Mouse (Mus musculus): ENCODE results near the gene Styx. TPM values are rescaled to one million over a fixed set of nuclear protein-coding genes. Genes with fewer than 3 reads are reported as not detected.
A peak's percentile ranks its signal among the peaks of the same experiment; 100 is the strongest.

The Styx gene
- total and polyA plus RNA-seq, 3 experiments = 3.8 to 33.4 (median 26.3) TPM

DNA sequence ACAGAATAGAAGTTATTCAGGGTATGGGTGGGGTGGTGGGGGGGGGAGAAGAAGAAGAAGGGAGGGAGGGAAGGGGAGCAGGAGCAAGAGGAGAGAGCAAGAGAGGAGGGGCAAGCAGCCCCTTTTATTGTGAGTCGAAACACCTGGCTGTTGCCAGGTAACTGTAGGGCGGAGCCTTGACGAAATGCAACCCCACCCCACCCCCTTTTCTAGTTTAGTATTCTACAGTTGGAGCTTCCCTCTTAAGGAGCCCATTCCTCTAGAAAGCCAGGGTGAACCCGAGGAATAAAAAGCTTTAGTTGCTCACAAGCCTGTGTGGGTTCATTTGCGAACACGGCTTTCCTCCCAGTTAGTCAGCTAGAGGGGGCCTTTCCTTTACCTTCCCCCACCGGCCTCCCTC is 94.0 kb downstream of the Styx start:
- Histone ChIP-seq H3K79me2 (replicated peaks; ENCODE audit: control insufficient read depth, insufficient read depth, low read length) (no peaks in the 10 kb centered on the region), H3K9ac (ENCODE audit: low read depth, low read length) (no peak overlapping the region), H3K4me3 (no peak overlapping the region), H3K27ac (no peak overlapping the region), H3K27me3 (ENCODE audit: control insufficient read depth, insufficient read depth, low read length) (no peaks in the 10 kb centered on the region), H3K36me3 (ENCODE audit: control insufficient read depth, insufficient read depth, low read length) (0 out of 2 replicates have a peak, but pooled peaks cover 2% of the 10 kb centered on the region), H3K4me1 (ENCODE audit: control insufficient read depth, insufficient read depth, low read length) (peaks cover 8% of the 10 kb centered on the region)
- intact Hi-C loops (cut with DNase I) = no loop called here
- no peak for DNase-seq
- 86% methylated on average over 7 of the region's 7 CpGs for WGBS
- TF ChIP-seq POLR2A (IDR thresholded peaks at IDR 0.05; ENCODE audit: insufficient read depth, low read depth, low read length) = no peak
- TF ChIP-seq EP300 (IDR thresholded peaks at IDR 0.05; ENCODE audit: insufficient read depth, low read depth, low read length) = no peak
- TF ChIP-seq CTCF (IDR thresholded peaks at IDR 0.05) = no peak

- peak; percentile 50 to 60 for DNase-seq
- Histone ChIP-seq H3K27me3 (ENCODE audit: control insufficient read depth, insufficient read depth, low read length) (no peaks in the 10 kb centered on the region), H3K27ac (peak overlapping the region; percentile 39), H3K9ac (ENCODE audit: low read depth, low read length) (no peak overlapping the region), H3K79me2 (replicated peaks; ENCODE audit: control insufficient read depth, insufficient read depth, low read length) (no peaks in the 10 kb centered on the region), H3K4me1 (ENCODE audit: control insufficient read depth, insufficient read depth, low read length) (peaks cover 8% of the 10 kb centered on the region), H3K36me3 (ENCODE audit: control insufficient read depth, insufficient read depth, low read length) (0 out of 2 replicates have a peak, but pooled peaks cover 2% of the 10 kb centered on the region), H3K4me3 (no peak overlapping the region)
- intact Hi-C loops (cut with DNase I) = no loop called here
- WGBS = 21% methylated on average over 12 of the region's 12 CpGs
- no peak for TF ChIP-seq CTCF (IDR thresholded peaks at IDR 0.05)
- no peak for TF ChIP-seq POLR2A (IDR thresholded peaks at IDR 0.05; ENCODE audit: insufficient read depth, low read depth, low read length)
- TF ChIP-seq EP300 (IDR thresholded peaks at IDR 0.05; ENCODE audit: insufficient read depth, low read depth, low read length) = 0 out of 2 replicates have a peak, but pooled peaks have one; percentile 26
Observed at GRCm38 (mm10) chr14:45445445-45445844, 94.6 kb downstream of the Styx start.

GRCm38 (mm10) chr14:45446777-45447176 is 95.9 kb downstream of the Styx start:
- Histone ChIP-seq H3K9ac (ENCODE audit: low read depth, low read length) (no peak overlapping the region), H3K4me1 (ENCODE audit: control insufficient read depth, insufficient read depth, low read length) (peaks cover 10% of the 10 kb centered on the region), H3K27ac (no peak overlapping the region), H3K4me3 (no peak overlapping the region), H3K79me2 (replicated peaks; ENCODE audit: control insufficient read depth, insufficient read depth, low read length) (no peaks in the 10 kb centered on the region), H3K36me3 (ENCODE audit: control insufficient read depth, insufficient read depth, low read length) (0 out of 2 replicates have a peak, but pooled peaks cover 2% of the 10 kb centered on the region), H3K27me3 (ENCODE audit: control insufficient read depth, insufficient read depth, low read length) (no peaks in the 10 kb centered on the region)
- no peak for TF ChIP-seq POLR2A (IDR thresholded peaks at IDR 0.05; ENCODE audit: insufficient read depth, low read depth, low read length)
- TF ChIP-seq EP300 (IDR thresholded peaks at IDR 0.05; ENCODE audit: insufficient read depth, low read depth, low read length) = no peak
- no peak for TF ChIP-seq CTCF (IDR thresholded peaks at IDR 0.05)
- peak in 1 of 2 experiments; percentile 8 for DNase-seq
- intact Hi-C loops (cut with DNase I) = no loop called here
- WGBS = 78% methylated on average over 3 of the region's 3 CpGs

DNA sequence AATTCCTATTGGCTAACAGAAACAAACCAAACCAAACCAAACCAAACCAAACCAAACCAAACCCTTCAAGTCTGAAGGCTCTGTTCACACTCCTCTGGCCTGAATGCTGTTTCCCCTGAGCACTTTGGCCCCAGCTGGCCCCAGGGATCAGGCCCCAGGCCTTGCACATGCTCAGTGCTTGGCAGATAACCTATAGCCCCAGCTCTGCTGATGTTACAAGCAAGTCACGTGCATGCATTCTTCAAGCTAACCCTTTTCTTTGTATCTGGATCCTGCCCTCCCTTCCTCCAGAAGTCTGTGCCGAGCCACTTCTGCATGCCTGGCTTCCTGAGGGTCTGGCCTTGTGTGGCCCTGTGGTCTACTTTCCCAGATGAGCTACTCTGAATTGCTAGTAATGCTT is 100.2 kb downstream of the Styx start:
- Histone ChIP-seq H3K36me3 (ENCODE audit: control insufficient read depth, insufficient read depth, low read length) (peaks cover 9% of the 10 kb centered on the region), H3K79me2 (replicated peaks; ENCODE audit: control insufficient read depth, insufficient read depth, low read length) (no peaks in the 10 kb centered on the region), H3K4me1 (ENCODE audit: control insufficient read depth, insufficient read depth, low read length) (peaks cover 28% of the 10 kb centered on the region), H3K9ac (ENCODE audit: low read depth, low read length) (no peak overlapping the region), H3K27ac (peak overlapping the region; percentile 81; the same call in 1 of the 2 replicates), H3K4me3 (no peak overlapping the region), H3K27me3 (ENCODE audit: control insufficient read depth, insufficient read depth, low read length) (no peaks in the 10 kb centered on the region)
- intact Hi-C loops (cut with DNase I) = no loop called here
- peak in 1 of 2 experiments; percentile 24 for DNase-seq
- 26% methylated on average over 2 of the region's 2 CpGs for WGBS
- TF ChIP-seq EP300 (IDR thresholded peaks at IDR 0.05; ENCODE audit: insufficient read depth, low read depth, low read length) = no peak
- TF ChIP-seq POLR2A (IDR thresholded peaks at IDR 0.05; ENCODE audit: insufficient read depth, low read depth, low read length) = no peak
- no peak for TF ChIP-seq CTCF (IDR thresholded peaks at IDR 0.05)

GRCm38 (mm10) chr14:45452148-45452547 is 101.3 kb downstream of the Styx start:
- no peak overlapping the region for H3K4me3 ChIP-seq
- peak overlapping the region; percentile 81 for H3K27ac ChIP-seq
- no peak overlapping the region for H3K9ac ChIP-seq (ENCODE audit: low read depth, low read length)
- DNase-seq = peak in 1 of 2 experiments; percentile 46
- H3K4me1 ChIP-seq (ENCODE audit: control insufficient read depth, insufficient read depth, low read length) = peaks cover 33% of the 10 kb centered on the region
- no peaks in the 10 kb centered on the region for H3K79me2 ChIP-seq (replicated peaks; ENCODE audit: control insufficient read depth, insufficient read depth, low read length)
- intact Hi-C loops (cut with DNase I) = no loop called here
- H3K27me3 ChIP-seq (ENCODE audit: control insufficient read depth, insufficient read depth, low read length) = no peaks in the 10 kb centered on the region
- TF ChIP-seq CTCF (IDR thresholded peaks at IDR 0.05) (no peak), POLR2A (IDR thresholded peaks at IDR 0.05; ENCODE audit: insufficient read depth, low read depth, low read length) (no peak), EP300 (IDR thresholded peaks at IDR 0.05; ENCODE audit: insufficient read depth, low read depth, low read length) (no peak)
- WGBS = 23% methylated on average over 4 of the region's 4 CpGs
- peaks cover 10% of the 10 kb centered on the region for H3K36me3 ChIP-seq (ENCODE audit: control insufficient read depth, insufficient read depth, low read length)

DNA sequence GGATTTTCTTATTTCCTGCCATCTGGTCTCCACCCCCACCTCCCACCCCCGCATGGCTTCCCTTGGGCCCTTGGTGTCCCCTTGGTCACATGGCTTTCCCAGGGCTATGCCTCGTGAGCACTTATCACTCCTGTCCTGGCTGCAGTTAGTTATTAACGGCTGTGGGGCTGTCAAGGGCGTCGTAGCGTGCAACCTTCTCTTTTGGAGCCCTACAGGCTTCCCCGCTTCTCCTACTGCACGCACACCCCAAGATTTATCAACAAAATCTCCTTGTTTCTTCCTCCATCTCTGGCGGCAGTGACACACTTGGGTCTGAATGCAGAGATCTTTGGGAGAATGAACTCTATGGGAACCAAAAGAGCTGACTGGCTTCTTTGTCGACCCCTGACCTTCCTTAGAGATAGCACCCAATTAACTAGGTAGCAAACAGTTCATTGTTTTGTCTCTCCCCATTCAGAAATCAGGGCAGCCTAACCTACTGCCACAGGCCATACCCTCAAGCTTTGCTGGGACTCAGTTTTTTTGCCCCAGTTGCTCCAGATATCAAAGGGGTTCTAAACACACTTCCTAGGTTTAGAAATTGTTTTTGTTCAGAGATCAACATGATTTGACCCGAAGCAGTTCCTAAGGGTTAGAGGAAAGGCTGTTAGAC is 102.1 kb downstream of the Styx start:
- no peak for TF ChIP-seq CTCF (IDR thresholded peaks at IDR 0.05)
- TF ChIP-seq EP300 (IDR thresholded peaks at IDR 0.05; ENCODE audit: insufficient read depth, low read depth, low read length) = peak; percentile 91; the same call in 1 of the 2 replicates
- TF ChIP-seq POLR2A (IDR thresholded peaks at IDR 0.05; ENCODE audit: insufficient read depth, low read depth, low read length) = no peak
- H3K9ac ChIP-seq (ENCODE audit: low read depth, low read length) = 0 out of 2 replicates have a peak overlapping the region, but pooled peaks have one; percentile 19
- H3K27ac ChIP-seq = peak overlapping the region; percentile 81
- 14% methylated on average over 11 of the region's 11 CpGs for whole genome bisulfite sequencing
- H3K4me3 ChIP-seq = no peak overlapping the region
- peaks cover 17% of the 10 kb centered on the region for H3K36me3 ChIP-seq (ENCODE audit: control insufficient read depth, insufficient read depth, low read length)
- H3K27me3 ChIP-seq (ENCODE audit: control insufficient read depth, insufficient read depth, low read length) = no peaks in the 10 kb centered on the region
- H3K79me2 ChIP-seq (replicated peaks; ENCODE audit: control insufficient read depth, insufficient read depth, low read length) = no peaks in the 10 kb centered on the region
- intact Hi-C loops (cut with DNase I) = no loop called here
- H3K4me1 ChIP-seq (ENCODE audit: control insufficient read depth, insufficient read depth, low read length) = peaks cover 35% of the 10 kb centered on the region
- peak; percentile 62 to 71 for DNase-seq
